Mouse (Mus musculus) A20 (cell line): ENCODE measurements around the gene Pde6h.
"Not testable (repeated sequence)": the region's sequence is repeated elsewhere in the genome, so short reads cannot be mapped to it uniquely, and the experiment has no call there.

ENCODE experiments used
- DNase-seq: peaks from one replicate; pipeline ENCODE4 v3.0.0-alpha.2; 2011; ENCODE audit warnings: low read depth, low spot score

Gene Pde6h

DNA sequence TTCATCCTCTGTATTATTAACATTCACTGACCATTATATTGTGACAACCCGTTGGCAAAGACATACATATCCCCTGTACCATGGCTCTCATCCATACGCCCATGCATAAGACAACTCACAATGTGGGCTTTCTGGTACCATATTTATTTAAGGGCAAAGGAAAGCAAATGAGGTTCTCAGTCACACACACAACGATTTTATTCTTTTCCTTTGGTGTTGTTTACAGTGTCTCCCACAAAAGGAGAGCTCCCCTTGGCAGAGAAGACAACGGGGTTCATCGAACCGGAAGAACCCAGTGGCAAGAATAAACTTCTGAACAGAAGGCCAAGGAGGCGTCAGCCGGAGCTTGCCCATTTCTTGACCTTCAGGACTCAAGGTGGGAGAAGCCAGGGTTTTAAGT lies at the start of gene Pde6h:
Pde6h (plus strand) TSS at position 301 of the 400 bp plus-strand sequence.
- no peak for DNase-seq

DNA sequence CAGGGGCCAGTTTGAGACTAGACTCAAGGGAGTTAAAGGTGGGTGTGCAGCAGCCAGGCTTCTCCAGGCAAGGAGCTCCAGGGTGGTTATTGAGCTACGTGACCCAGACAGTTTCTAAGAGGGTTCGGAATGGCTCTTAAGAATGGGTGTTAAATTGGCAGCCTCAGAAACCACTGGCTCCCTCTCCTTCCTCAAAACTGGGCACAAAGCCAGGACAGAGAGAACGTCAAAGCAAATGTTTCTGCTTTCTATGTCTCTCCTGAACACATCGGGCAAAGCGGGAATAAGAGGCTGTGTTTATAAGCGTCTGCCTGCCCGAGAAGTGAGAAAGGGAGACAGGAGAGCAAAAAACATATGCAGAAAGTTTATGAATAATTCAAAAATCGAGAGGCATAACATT lies 49.0 kb upstream of the Pde6h start:
- DNase-seq: no peak

DNA sequence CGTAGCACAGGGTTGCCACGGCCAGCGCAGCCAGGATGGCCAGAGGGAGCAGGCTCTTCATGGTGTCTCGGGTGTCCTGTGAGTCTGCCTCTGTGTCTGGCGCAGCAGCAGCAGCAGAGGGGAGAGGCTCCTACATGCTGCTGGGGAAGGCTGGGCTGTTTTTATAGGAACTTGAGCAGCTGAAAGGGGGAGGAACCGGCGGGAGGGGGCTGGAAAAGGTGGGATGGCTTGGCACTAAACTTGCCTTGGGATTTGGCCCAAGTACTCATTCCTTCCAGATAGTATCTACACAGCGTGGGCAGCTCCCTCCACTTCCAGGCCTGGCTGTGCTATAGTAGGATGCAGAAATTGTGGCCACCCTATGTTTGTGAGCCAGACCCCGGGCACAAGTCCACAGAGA lies 48.0 kb upstream of the Pde6h start, which contains the start of gene Mgp:
Mgp (minus strand) TSS at position 154 of the 400 bp plus-strand sequence.
- no peak for DNase-seq

DNA sequence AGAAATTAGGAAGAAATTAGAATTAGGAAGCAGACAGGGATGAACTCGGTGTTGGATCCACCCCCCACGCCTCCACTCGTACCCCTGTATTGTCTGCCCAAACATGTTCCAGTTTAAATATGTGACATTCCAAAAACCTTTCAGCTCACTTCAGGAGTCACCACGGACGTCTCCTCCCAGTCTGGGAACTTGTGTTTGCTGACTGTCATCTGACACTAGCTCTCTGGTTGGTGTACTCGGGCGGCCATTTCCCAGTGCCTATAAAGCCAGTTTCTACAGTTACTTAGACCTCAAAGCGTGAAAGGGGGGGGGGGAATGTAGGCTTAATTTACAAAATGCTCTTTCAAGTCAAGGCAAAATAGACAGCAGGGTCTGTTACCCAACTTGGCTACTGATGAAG lies 42.0 kb upstream of the Pde6h start:
- no peak for DNase-seq

DNA sequence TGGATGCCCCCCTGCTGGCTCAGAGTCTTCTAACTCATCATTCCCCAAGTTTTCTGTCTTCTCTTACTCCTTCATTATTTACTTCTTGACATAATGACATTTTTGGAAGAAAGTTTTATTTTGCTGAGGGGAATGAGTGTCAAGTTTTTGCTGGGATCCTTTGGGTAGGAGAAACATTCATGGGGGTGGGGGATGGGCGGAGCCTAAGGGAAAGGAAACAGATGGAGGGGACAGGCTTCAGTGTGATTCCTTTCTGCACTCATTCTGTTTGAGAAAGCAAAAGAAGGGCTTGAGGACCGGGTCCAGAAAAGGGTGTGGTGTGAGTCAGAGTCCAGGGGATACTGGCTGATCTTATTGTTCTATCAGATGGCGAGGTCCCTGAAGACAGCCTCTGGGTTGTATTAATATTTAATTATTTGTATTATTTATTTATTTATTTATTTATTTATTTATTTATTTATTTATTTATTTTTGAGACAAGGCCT lies 40.2 kb upstream of the Pde6h start:
- no peak for DNase-seq

DNA sequence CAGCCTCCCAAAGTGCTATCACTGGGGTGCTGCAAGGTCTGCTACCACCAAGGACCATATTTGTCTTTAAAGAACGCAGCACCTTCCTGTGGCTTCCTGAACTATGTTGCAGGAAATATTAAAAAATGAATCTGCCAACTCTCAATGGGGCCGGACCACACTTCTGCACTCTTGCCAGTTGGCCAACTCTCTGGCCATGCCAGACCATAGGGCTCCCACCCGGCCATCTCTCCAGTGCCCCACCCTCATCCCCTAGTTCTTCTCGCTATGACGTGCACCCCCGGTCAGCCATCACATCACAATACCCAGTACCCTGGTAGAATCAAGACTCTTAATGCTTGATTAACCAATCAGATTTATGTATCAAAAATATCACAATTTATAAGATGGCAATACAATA lies 39.7 kb upstream of the Pde6h start:
- no peak for DNase-seq

DNA sequence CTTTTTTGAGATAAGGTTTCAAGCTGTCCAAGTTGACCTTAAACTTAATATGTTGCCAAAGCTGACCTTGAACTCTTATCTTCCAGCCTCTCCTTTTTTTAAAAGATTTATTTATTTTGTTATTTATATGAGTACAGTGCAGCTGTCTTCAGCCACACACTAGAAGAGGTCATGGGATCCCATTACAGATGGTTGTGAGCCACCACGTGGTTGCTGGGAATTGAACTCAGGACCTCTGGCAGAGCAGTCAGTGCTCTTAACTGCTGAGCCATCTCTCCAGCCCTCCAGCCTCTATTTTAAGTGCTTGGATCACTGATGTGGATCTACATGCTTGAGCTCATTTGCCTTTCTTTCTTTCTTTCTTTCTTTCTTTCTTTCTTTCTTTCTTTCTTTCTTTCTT lies 38.9 kb upstream of the Pde6h start:
- DNase-seq: not testable (repeated sequence)

DNA sequence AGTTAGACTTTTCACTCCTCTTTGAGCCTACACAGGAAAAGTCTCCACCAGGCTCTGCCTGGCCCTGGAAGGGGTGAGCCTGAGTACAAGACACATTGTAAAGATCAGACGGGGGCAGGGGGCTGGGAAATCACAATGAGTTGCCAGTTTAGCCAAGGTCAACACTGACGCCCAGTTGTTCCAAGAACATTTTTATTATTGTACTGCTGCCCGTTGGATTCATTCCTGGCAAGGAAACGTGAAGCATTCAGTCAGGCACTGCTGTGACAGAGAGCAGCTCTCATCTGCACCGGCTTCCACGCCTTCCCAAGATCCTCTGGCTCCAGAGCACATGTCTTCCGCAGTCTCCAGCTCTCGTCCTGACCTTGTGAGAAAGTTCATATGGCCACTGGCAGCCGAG lies 35.8 kb upstream of the Pde6h start:
- no peak for DNase-seq

DNA sequence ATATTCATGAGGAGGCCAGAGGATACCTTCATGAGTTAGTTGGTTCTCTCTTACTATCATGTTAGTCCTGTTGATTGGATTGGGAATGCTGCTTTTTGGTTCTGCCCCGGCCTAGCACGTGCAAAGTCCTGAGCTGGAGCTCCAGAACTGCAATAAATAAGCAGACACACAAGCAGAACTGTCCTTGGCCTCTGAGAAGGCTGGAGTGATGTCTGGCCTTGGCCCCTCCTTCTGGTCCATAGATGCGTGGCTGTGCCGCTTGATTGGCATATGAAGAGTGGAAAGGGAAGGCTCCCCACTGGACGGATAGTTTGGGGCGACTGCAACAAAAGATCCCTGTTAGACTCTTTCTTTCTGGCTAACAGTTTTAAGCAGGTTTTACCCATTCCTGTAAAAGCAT lies 34.6 kb upstream of the Pde6h start:
- no peak for DNase-seq

DNA sequence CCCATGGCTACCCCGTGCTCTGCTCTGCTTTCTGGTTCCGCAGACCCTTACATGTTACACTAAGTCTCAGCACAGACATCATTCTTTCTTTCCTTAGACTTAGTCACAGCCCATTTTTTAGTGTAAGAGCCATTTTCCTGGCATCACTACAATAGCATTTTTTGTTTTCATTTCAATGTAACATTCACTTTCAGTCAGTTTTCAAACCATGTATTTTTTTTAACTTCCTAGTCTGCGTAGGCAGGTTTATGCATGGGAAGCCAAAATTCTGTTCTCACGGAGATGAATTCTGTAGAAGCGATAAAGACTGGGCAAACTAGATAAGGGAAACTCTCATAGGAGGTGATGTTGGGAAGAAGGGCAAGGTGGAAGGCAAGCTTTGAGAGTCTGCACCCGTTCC lies 34.1 kb upstream of the Pde6h start:
- DNase-seq: no peak

DNA sequence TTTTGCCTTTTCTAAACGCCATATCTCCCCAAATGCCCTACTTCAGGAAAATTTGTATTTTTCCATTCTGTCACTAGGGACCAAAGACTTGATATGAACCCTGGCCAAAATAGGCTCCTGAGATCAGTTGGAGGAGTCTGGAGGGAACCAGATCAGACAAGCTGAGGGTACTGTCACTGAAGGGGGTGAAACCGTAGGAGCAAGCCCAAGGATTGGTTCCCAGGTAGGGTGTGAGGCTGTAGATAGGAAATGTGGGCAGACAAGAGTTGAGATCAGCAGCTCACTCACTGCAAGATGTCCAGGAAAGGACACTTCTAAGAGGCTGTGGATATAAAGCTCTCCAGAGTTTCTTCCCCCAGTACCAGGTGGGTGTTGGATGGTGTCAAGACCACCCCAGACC lies 31.6 kb upstream of the Pde6h start:
- no peak for DNase-seq

DNA sequence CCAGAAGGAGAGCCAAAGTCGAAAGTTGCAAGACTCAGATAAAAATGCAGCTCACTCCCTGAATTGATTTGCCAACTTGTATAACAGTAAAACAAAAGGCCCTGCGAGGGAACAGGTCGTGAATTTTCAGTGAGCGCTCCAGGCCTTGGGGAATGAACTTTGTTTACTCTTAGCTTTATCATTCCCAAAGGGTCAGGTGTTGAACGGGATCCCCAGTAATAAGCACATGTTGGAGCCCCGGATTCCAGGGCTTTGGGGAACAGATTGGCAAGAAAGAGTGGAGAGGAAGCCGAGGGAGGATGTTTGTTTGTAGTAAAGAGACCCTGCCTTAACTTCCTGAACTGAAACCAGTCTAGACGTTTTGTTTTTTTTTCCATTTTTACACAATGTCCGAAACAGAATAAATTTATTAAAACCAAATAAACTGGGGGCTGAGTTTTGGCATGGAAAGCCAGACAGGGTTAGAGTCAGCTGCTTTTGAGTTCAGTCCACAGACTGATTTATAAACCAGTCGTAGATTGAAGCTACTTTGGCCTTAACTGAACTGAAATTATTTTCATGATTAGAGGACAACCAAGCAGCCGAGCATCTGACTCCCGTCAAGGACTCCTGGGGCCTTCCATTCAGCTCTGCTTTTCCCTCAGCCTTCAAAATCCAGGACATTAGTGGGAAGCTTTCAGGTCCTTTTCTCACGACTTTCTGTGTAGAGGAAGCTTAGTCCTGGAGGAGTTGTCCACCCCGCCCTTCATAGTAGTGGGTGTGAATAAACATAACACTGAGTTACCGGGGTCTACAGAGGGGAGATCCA lies 28.9 kb upstream of the Pde6h start:
- DNase-seq: no peak

DNA sequence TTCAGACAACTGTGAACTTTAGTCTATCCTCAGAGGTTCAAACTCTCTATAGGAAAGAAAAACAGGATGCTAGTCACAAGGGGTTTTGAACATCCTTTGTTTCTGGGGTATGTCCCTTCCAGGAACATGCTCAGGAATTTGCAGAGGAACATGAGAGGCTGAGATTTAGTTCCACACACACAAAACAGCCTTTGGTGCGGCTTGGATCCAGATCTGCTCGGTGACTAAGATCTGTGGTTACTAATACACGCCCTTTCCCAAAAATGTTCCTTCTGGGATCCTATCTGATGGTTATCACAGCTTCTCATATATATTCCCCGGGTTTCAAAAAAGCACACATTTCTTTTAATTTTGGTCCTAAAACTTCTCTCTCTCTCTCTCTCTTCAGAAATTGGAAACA lies 25.8 kb upstream of the Pde6h start:
- no peak for DNase-seq

DNA sequence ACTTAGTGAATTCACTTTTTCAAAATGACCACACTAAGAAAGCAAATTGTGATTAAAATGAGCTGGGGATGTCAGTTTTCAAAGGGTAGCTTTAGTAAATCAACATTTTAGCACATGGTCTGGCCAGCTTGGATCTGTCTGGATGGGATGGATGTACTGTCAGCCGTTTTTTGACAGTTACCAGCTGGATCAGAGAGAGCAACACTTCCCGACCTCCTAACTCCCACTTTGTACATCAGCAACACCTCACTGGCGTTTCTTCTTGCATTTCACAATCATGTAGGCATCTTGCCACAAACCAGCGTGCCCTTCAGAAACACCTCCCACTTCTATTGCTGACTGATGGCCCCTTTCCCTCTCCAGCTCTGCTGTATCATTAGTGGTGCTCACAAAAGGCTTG lies 25.4 kb upstream of the Pde6h start:
- DNase-seq: no peak

DNA sequence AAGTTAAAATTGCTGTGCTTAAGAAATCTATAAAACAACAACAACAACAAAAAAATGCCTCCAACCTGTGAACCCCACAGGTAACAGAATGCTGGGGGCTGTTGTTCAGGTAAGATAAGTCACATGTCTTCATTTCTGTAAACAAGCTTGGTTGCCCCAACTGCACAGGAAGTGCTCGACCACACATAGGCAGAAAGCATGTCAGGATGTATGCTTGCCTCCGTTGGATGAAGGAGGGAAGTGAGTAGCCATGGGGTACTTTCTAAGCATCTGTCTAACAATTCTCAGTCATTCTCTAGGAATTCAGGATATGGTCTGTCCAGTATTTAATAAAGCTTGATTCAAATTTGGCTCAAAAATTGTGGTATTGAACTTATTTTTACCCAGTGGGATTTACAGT lies 24.7 kb upstream of the Pde6h start:
- peak; percentile 25 for DNase-seq

DNA sequence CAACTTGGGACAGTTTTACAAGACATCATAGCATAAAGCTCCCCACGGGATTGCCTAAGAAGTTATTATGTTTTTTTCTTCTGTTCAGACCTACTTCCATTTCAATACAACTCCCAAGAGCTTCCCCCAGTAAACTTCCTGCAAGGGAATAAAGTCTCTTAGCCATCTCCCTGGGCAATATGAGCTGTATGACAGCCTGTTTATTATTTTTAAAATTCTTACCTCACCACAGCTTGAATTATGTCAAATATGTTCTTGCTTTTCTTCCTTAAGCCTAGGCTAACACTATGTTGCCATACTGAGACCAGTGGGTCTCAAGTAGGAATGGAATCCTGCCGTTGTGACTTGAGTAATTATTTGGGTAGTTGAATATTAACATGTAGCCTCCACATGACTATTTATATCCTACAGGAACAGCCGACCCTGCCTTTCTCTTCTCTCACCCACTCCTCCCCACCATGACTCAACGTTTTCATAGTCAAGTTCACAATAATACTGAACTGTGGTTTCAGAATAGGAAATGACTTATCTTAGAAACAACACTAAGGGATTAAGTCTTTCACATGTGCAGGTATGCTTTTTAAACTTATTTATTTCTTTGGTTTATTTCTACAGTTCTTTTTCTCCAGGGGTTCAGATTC lies 23.1 kb upstream of the Pde6h start:
- no peak for DNase-seq

DNA sequence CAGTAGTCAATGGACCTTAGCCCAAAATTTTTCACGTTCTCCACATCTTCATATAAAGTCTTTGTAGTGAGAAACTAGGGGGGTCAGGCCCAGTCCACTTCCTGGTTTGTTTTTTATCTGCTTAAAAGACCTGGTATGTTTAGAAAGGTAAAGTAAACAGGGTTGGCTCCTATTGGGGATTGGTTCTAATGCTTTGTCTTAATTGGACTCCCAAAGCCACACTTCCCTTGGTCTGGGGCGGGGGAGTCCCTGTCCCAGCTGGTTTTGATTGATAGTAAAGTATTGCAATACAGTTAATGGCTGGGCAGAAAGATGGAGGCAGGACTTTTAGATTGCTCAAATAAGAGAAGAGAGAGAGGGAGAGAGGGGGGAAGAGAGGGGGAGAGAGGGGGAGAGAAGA lies 22.6 kb upstream of the Pde6h start:
- no peak for DNase-seq

DNA sequence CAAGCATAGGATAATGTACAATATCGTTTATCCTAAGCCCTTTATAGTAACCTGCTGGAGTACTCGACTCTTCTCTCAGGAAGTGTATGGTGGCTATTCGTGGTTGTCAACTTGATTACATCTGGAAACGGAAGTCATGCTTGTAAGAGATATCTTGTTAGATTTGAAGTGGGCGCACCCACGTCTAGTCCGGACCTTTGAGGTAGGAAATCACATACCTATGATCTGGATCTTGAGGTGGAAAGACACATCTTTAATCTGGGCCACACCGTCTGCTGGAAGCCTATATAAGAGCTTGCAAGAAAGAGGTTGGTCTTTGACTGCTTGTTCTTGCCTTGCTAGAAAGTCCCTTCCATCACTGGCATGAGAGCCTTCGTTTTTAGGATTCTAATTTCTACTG lies 21.1 kb upstream of the Pde6h start:
- no peak for DNase-seq

DNA sequence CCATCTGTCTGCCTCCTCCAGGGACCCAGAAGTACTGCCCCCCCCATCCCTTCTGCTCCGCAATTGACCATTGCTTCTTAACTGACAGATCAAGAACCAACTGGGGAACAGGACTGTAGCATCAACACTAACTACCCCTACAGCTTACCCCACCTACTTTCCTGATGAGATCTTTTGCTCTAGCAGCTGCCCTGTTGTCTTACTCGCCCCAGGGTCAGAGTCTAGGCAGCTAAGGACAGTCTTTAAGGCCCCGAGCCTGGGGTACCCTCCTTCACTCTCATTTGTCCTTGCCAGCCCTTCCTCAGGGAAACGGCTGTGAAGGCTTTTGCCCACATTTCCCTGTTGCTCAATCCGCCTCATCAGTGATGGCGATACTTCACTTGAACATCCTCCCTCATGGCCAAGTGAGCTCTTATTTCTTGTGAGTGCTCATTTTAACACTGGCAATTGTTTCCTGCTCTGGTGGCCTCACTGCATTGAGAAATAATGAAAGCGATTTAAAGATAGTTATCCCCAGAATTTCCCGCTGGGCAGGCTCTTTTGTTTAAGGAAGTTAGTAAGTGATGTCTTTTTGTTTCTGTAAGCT lies 19.7 kb upstream of the Pde6h start:
- no peak for DNase-seq

DNA sequence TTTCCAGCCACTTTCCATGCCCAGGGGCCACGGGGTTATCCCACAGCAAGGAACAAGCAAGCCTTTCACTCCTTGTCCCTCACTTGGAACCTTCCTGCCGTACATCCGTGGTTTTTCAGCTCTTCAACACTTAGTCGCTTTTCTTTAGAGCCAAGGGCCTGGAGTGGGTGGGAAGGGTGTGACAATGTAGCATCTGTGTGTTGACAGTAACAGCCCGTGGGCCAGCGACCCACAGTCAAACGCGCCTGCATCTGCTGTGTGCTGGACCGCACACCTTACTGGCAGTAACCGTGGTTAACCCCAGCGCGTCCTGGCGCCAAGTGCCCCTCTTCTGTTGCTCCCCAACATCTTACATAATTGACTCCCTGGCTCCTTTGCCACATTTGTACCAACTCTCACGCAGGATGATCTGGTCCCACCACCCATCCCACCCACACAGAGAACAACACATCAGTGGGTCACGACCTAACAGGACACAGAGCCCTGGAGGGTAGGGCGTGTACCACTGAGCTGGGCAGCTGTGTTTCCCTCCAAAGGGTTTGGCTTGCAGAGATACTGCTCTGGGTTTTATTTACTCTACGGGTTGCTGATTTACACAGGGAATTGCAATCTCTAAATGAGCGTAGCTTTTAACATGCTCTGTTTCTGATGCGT lies 17.2 kb upstream of the Pde6h start:
- DNase-seq: no peak

DNA sequence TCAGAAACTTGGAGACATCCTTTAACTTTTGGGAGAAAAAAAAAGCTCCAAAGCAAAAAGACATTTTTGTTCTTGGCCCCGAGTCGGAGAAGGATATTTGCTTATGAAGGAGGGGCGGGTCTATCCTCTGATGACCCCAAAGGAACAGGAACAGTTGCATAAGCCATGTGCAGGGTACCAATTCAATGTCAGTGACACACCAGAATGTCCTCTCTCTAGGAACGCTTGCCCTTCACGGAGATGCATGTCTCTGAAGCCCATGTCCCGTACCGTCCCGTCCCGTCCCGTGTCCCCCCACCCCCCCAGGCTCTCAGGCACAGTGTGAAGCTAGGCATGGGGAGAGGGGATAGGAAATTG lies 16.7 kb upstream of the Pde6h start:
- DNase-seq: no peak

DNA sequence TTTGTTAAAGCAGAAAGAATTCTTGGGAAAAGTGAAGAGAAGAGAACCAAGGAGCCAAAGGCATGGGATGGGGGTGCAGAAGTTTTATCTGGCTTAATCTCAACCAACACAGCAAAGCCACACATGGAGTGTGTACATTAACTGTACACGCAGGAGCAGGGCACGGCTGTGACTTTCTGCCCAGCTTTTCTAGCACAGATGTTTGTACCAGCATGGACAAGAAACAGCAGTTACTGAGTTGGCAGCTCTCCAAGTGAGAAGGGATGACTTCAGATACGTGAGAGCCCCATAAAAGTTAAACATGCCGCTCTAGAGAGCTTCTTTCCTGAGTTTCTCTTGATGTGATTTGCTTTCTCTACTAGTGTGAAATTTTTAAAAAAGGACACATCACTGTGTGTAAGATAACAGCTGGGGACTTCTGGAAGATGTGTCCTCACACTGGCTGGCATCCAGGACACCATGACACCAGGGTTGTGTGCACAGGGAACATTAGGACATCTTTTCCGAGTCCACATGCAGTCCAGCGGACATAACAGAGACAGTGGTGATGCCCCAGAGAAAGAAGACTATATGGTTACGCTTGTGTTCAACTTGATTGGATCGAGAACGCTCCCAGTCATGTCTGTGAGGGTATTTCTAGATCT lies 13.3 kb upstream of the Pde6h start:
- no peak for DNase-seq
